Mouse (Mus musculus) hindbrain, postnatal 0 days (tissue): ENCODE measurements around the gene Gm10842. TPM values are rescaled to one million over a fixed set of nuclear protein-coding genes. Genes with fewer than 3 reads are reported as not detected.
"Not testable (repeated sequence)": the region's sequence is repeated elsewhere in the genome, so short reads cannot be mapped to it uniquely, and the experiment has no call there.

ENCODE experiments used
- ATAC-seq: fragments of 200-750 bp; cut with Nextera tagmentation; 2 replicates; pipeline ENCODE4 v1.8.0; 2017; ENCODE audit warnings: mild to moderate bottlenecking, moderate TSS enrichment, moderate library complexity
- DNase-seq: peaks from one replicate; pipeline ENCODE4 v3.0.0-alpha.2; 2015; ENCODE audit warnings: low spot score
- H3K27ac ChIP-seq: fragments of 300-500 bp; sonication (generic); 2 replicates; pipeline ENCODE4 v1.5.1; 2014; ENCODE audit warnings: mild to moderate bottlenecking
- H3K27me3 ChIP-seq: fragments of 300-500 bp; sonication (generic); 2 replicates; pipeline ENCODE4 v1.6.1; 2014; ENCODE audit warnings: low read length, mixed read lengths; ENCODE audit not compliant: insufficient read depth
- H3K36me3 ChIP-seq: fragments of 300-500 bp; sonication (generic); 2 replicates; pipeline ENCODE4 v1.6.1; 2014; ENCODE audit warnings: low read length, mixed read lengths; ENCODE audit not compliant: insufficient read depth
- H3K4me1 ChIP-seq: fragments of 300-500 bp; sonication (generic); 2 replicates; pipeline ENCODE4 v1.6.1; 2014; ENCODE audit warnings: antibody characterized with exemption, low read length, mixed read lengths; ENCODE audit not compliant: insufficient read depth
- H3K4me2 ChIP-seq: fragments of 300-500 bp; sonication (generic); 2 replicates; pipeline ENCODE4 v1.6.1; 2014; ENCODE audit warnings: low read depth, mild to moderate bottlenecking, low read length, moderate library complexity, mixed read lengths
- H3K4me3 ChIP-seq: fragments of 300-500 bp; sonication (generic); 2 replicates; pipeline ENCODE4 v1.5.1; 2014; ENCODE audit warnings: low read length
- H3K9ac ChIP-seq: fragments of 300-500 bp; sonication (generic); replicated peaks from 2 replicates; pipeline ENCODE4 v1.6.1; 2014; ENCODE audit warnings: mild to moderate bottlenecking, low read length, moderate library complexity, mixed read lengths
- H3K9me3 ChIP-seq: fragments of 300-500 bp; sonication (generic); 2 replicates; pipeline ENCODE4 v1.6.1; 2016; ENCODE audit warnings: low read length, mixed read lengths
- CTCF ChIP-seq: IDR thresholded peaks from 2 replicates; pipeline ENCODE4 v1.5.1; 2016; ENCODE audit warnings: antibody characterized with exemption, control low read depth, low read depth
- WGBS: fragments of 180-500 bp; shearing (Covaris S2); extraction: QIAGEN DNeasy Blood & Tissue Kit; methylation state at CpG from one replicate; pipeline ENCODE4 v1.1.7; 2014; 5-methylcytosine and 5-hydroxymethylcytosine counted together
- polyA plus RNA-seq: library from polyadenylated mRNA; unstranded; fragments of >200 nt; fragmentation: Nextera tagmentation; extraction: Ambion mirVana; gene quantifications from 2 replicates; pipeline ENCODE4 v1.2.1, GENCODE M21; 2015
- total RNA-seq: library from RNA; depleted of rRNA; stranded (reverse); fragments of >200 nt; gene quantifications from 2 replicates; pipeline ENCODE4 v1.2.3, GENCODE M21; 2014

Gm10842 gene
- total and polyA plus RNA-seq, 2 experiments from 2014 or later = not detected

- peaks cover 12% of the 10 kb centered on the region for H3K4me1 ChIP-seq
- WGBS = under 1% methylated on average over 48 of the region's 49 CpGs
- H3K36me3 ChIP-seq = peaks cover 12% of the 10 kb centered on the region; the same call in 1 of the 2 replicates
- no peak for TF ChIP-seq CTCF
- H3K4me3 ChIP-seq = peak overlapping the region; percentile 98
- no peaks in the 10 kb centered on the region for H3K27me3 ChIP-seq
- no peak for DNase-seq
- H3K9ac ChIP-seq = peak overlapping the region; percentile 72
- H3K9me3 ChIP-seq = no peaks in the 10 kb centered on the region
- ATAC-seq = peak; percentile 48; the same call in 1 of the 2 replicates
- H3K27ac ChIP-seq = peak overlapping the region; percentile 41; the same call in 1 of the 2 replicates
- peak overlapping the region; percentile 95 for H3K4me2 ChIP-seq
Observed at GRCm38 (mm10) chr11:105126520-105127029, 20.1 kb upstream of the Gm10842 start.

GRCm38 (mm10) chr11:105135692-105136091 is 11.0 kb upstream of the Gm10842 start:
- Histone ChIP-seq H3K36me3 (peaks cover 83% of the 10 kb centered on the region), H3K4me1 (no peaks in the 10 kb centered on the region), H3K4me3 (no peak overlapping the region), H3K27me3 (no peaks in the 10 kb centered on the region), H3K9me3 (no peaks in the 10 kb centered on the region), H3K4me2 (no peak overlapping the region), H3K9ac (no peak overlapping the region), H3K27ac (no peak overlapping the region)
- WGBS = 97% methylated on average over 7 of the region's 7 CpGs
- ATAC-seq (no peak), DNase-seq (no peak)
- TF ChIP-seq CTCF = no peak

GRCm38 (mm10) chr11:105137255-105137654 is 9.4 kb upstream of the Gm10842 start:
- H3K9ac ChIP-seq, H3K9me3 ChIP-seq, H3K4me2 ChIP-seq, H3K27ac ChIP-seq, H3K4me3 ChIP-seq, H3K27me3 ChIP-seq, DNase-seq, ATAC-seq, H3K4me1 ChIP-seq: not testable (repeated sequence)
- WGBS = 100% methylated on average over 2 of the region's 2 CpGs
- peaks cover 77% of the 10 kb centered on the region for H3K36me3 ChIP-seq

- not testable (repeated sequence) for H3K27me3 ChIP-seq, ATAC-seq, DNase-seq, H3K4me1 ChIP-seq, H3K4me3 ChIP-seq, H3K9ac ChIP-seq, H3K4me2 ChIP-seq, H3K27ac ChIP-seq, H3K9me3 ChIP-seq
- 85% methylated on average over 7 of the region's 8 CpGs for WGBS
- peaks cover 46% of the 10 kb centered on the region for H3K36me3 ChIP-seq
Observed at GRCm38 (mm10) chr11:105140512-105140911, 6.2 kb upstream of the Gm10842 start.

- Histone ChIP-seq H3K9me3 (no peaks in the 10 kb centered on the region), H3K4me3 (no peak overlapping the region), H3K9ac (no peak overlapping the region), H3K36me3 (peaks cover 41% of the 10 kb centered on the region), H3K27ac (no peak overlapping the region), H3K27me3 (no peaks in the 10 kb centered on the region), H3K4me1 (no peaks in the 10 kb centered on the region), H3K4me2 (no peak overlapping the region)
- TF ChIP-seq CTCF = no peak
- WGBS = 95% methylated on average over 5 of the region's 5 CpGs
- ATAC-seq (no peak), DNase-seq (no peak)
Observed at GRCm38 (mm10) chr11:105141115-105141514, 5.6 kb upstream of the Gm10842 start.

- no peaks in the 10 kb centered on the region for H3K9me3 ChIP-seq
- no peak for TF ChIP-seq CTCF
- H3K4me1 ChIP-seq = no peaks in the 10 kb centered on the region
Observed at GRCm38 (mm10) chr11:105143564-105143963, 3.1 kb upstream of the Gm10842 start.

GRCm38 (mm10) chr11:105144084-105144483 is 2.6 kb upstream of the Gm10842 start:
- no peak overlapping the region for H3K4me3 ChIP-seq
- H3K36me3 ChIP-seq = peaks cover 21% of the 10 kb centered on the region
- H3K27me3 ChIP-seq = no peaks in the 10 kb centered on the region
- H3K9me3 ChIP-seq = no peaks in the 10 kb centered on the region
- 85% methylated on average over 3 of the region's 3 CpGs for WGBS
- H3K9ac ChIP-seq = no peak overlapping the region
- ATAC-seq (no peak), DNase-seq (no peak)
- no peak overlapping the region for H3K27ac ChIP-seq
- H3K4me1 ChIP-seq = no peaks in the 10 kb centered on the region
- H3K4me2 ChIP-seq = no peak overlapping the region
- no peak for TF ChIP-seq CTCF

More at GRCm38 (mm10) chr11:105143564-105143963, 3.1 kb upstream of the Gm10842 start:
- Histone ChIP-seq H3K36me3 (peaks cover 21% of the 10 kb centered on the region), H3K4me3 (no peak overlapping the region), H3K27ac (no peak overlapping the region), H3K9ac (no peak overlapping the region), H3K27me3 (no peaks in the 10 kb centered on the region), H3K4me2 (no peak overlapping the region)
- ATAC-seq (no peak), DNase-seq (no peak)
